ENCODE assay signal across 8 mouse cellular contexts in genomic region chr9:49989464-49990271, GRCm38 (mm10).
DNase-seq lines count a peak whose midpoint lies in the region; ATAC-seq and TF ChIP-seq lines count a peak whose summit lies in the region.

No protein-coding gene starts in this region.

- WGBS in embryonic facial prominence, embryonic 13.5 days, result 52% methylated on average over 14 of the region's 14 CpGs
- 45% methylated on average over 14 of the region's 14 CpGs for whole genome bisulfite sequencing in heart, embryonic 10.5 days
- 55% methylated on average over 14 of the region's 14 CpGs for WGBS in kidney, embryonic 14.5 days
- WGBS in midbrain, embryonic 15.5 days, result 39% methylated on average over 14 of the region's 14 CpGs
- 38% methylated on average over 14 of the region's 14 CpGs for WGBS in stomach, postnatal 0 days

- peak overlapping the region; percentile 32 for H3K4me2 ChIP-seq in embryonic facial prominence, embryonic 13.5 days
- no peak overlapping the region for H3K4me2 ChIP-seq in kidney, embryonic 14.5 days (replicated peaks; ENCODE audit: low read depth, low read length)
- H3K4me2 ChIP-seq in midbrain, embryonic 15.5 days, result peak overlapping the region; percentile 24
- H3K4me2 ChIP-seq in stomach, postnatal 0 days (replicated peaks; ENCODE audit: low read depth), result peak overlapping the region; percentile 14; the same call in 1 of the 2 replicates

- H3K36me3 ChIP-seq in embryonic facial prominence, embryonic 13.5 days, result no peaks in the 10 kb centered on the region
- H3K36me3 ChIP-seq in heart, embryonic 10.5 days, result no peaks in the 10 kb centered on the region
- no peaks in the 10 kb centered on the region for H3K36me3 ChIP-seq in kidney, embryonic 14.5 days (ENCODE audit: control insufficient read depth, insufficient read depth, low read length)
- no peaks in the 10 kb centered on the region for H3K36me3 ChIP-seq in midbrain, embryonic 15.5 days (replicated peaks)
- H3K36me3 ChIP-seq in stomach, postnatal 0 days (ENCODE audit: control insufficient read depth, insufficient read depth, low read length), result no peaks in the 10 kb centered on the region

- H3K9ac ChIP-seq in embryonic facial prominence, embryonic 13.5 days, result no peak overlapping the region
- no peak overlapping the region for H3K9ac ChIP-seq in kidney, embryonic 14.5 days (ENCODE audit: low read depth, low read length)
- no peak overlapping the region for H3K9ac ChIP-seq in midbrain, embryonic 15.5 days
- H3K9ac ChIP-seq in stomach, postnatal 0 days (ENCODE audit: low read length), result no peak overlapping the region

- peak; percentile 81 for ATAC-seq in embryonic facial prominence, embryonic 13.5 days (ENCODE audit: insufficient number of reproducible peaks, insufficient read depth, low FRiP score, low TSS enrichment, low read depth)
- peak; percentile 93 for ATAC-seq in kidney, embryonic 14.5 days (ENCODE audit: low FRiP score, low TSS enrichment)
- peak; percentile 84 for ATAC-seq in midbrain, embryonic 15.5 days (replicated peaks)
- ATAC-seq in stomach, postnatal 0 days (ENCODE audit: low FRiP score, low TSS enrichment), result peak; percentile 92

- H3K4me3 ChIP-seq in embryonic facial prominence, embryonic 13.5 days, result no peak overlapping the region
- H3K4me3 ChIP-seq in heart, embryonic 10.5 days, result no peak overlapping the region
- no peak overlapping the region for H3K4me3 ChIP-seq in kidney, embryonic 14.5 days (ENCODE audit: low read length)
- H3K4me3 ChIP-seq in midbrain, embryonic 15.5 days, result no peak overlapping the region
- no peak overlapping the region for H3K4me3 ChIP-seq in stomach, postnatal 0 days (ENCODE audit: low read depth, low read length)

- intact Hi-C loops in left cerebral cortex, postnatal 36 days (cut with DNase I), result no loop called here

- TF ChIP-seq EP300 in stomach, postnatal 0 days (optimal IDR thresholded peaks at IDR 0.05), result no peak

- peaks cover 11% of the 10 kb centered on the region for H3K4me1 ChIP-seq in embryonic facial prominence, embryonic 13.5 days
- H3K4me1 ChIP-seq in heart, embryonic 10.5 days, result peaks cover 20% of the 10 kb centered on the region
- H3K4me1 ChIP-seq in kidney, embryonic 14.5 days (ENCODE audit: control insufficient read depth, insufficient read depth, low read length), result peaks cover 15% of the 10 kb centered on the region
- H3K4me1 ChIP-seq in midbrain, embryonic 15.5 days, result peaks cover 10% of the 10 kb centered on the region
- H3K4me1 ChIP-seq in stomach, postnatal 0 days (replicated peaks; ENCODE audit: control insufficient read depth, insufficient read depth), result no peaks in the 10 kb centered on the region

- no peaks in the 10 kb centered on the region for H3K27me3 ChIP-seq in embryonic facial prominence, embryonic 13.5 days
- no peaks in the 10 kb centered on the region for H3K27me3 ChIP-seq in heart, embryonic 10.5 days (ENCODE audit: insufficient read depth, poor library complexity, severe bottlenecking)
- no peaks in the 10 kb centered on the region for H3K27me3 ChIP-seq in kidney, embryonic 14.5 days (ENCODE audit: control insufficient read depth, insufficient read depth, low read length)
- no peaks in the 10 kb centered on the region for H3K27me3 ChIP-seq in midbrain, embryonic 15.5 days (replicated peaks)
- H3K27me3 ChIP-seq in stomach, postnatal 0 days (ENCODE audit: control insufficient read depth, insufficient read depth, low read length), result no peaks in the 10 kb centered on the region

- TF ChIP-seq CTCF in stomach, postnatal 0 days (IDR thresholded peaks at IDR 0.05; ENCODE audit: low read depth), result no peak

- H3K9me3 ChIP-seq in embryonic facial prominence, embryonic 13.5 days, result 0 out of 2 replicates have a peak, but pooled peaks cover under 1% of the 10 kb centered on the region
- no peaks in the 10 kb centered on the region for H3K9me3 ChIP-seq in heart, embryonic 10.5 days
- no peaks in the 10 kb centered on the region for H3K9me3 ChIP-seq in kidney, embryonic 14.5 days (ENCODE audit: control insufficient read depth, low read length)
- peaks cover under 1% of the 10 kb centered on the region; the same call in 1 of the 2 replicates for H3K9me3 ChIP-seq in midbrain, embryonic 15.5 days
- no peaks in the 10 kb centered on the region for H3K9me3 ChIP-seq in stomach, postnatal 0 days (ENCODE audit: control insufficient read depth, low read length)

- peak; percentile 93 for DNase-seq in adrenal gland, postnatal 10 days
- peak; percentile 91 for DNase-seq in heart, embryonic 10.5 days (ENCODE audit: low spot score)
- peak; percentile 89 to 91 for DNase-seq in left cerebral cortex, postnatal 36 days (ENCODE audit: low spot score in 2 of 2)
- peak; percentile 75 for DNase-seq in stomach, postnatal 0 days (ENCODE audit: low spot score)
- DNase-seq in embryo, embryonic 11 days, result no peak

- H3K27ac ChIP-seq in embryonic facial prominence, embryonic 13.5 days, result peak overlapping the region; percentile 16; the same call in 1 of the 2 replicates
- H3K27ac ChIP-seq in heart, embryonic 10.5 days, result no peak overlapping the region
- no peak overlapping the region for H3K27ac ChIP-seq in kidney, embryonic 14.5 days (ENCODE audit: low read depth, low read length)
- H3K27ac ChIP-seq in midbrain, embryonic 15.5 days, result peak overlapping the region; percentile 21; the same call in 1 of the 2 replicates
- peak overlapping the region; percentile 31; the same call in 1 of the 2 replicates for H3K27ac ChIP-seq in stomach, postnatal 0 days (replicated peaks)

Comparison
In these comparisons a context has a peak if more than half of its experiments do, and no peak if none do; other contexts are left out.
1. H3K27ac ChIP-seq: peak in embryonic facial prominence, embryonic 13.5 days (single experiment), midbrain, embryonic 15.5 days (single experiment) and stomach, postnatal 0 days (single experiment); none in heart, embryonic 10.5 days (single experiment) and kidney, embryonic 14.5 days (single experiment).
2. Peak in every context shown above with its lines, with median percentiles within 50 percentile points of each other: ATAC-seq.